In genomic region chr2:32142368-32142767, GRCm38 (mm10) we compare ENCODE assay signal across 24 mouse cellular contexts.
"Had no signal": no experiment of that assay in that cellular context is flagged by ENCODE, and none has a peak within 500 bp of the region (broad histone marks: within the 10 kb centered on the region; RNA-seq: fewer than 3 reads in every experiment).

No protein-coding gene starts in this region.

- H3K27ac ChIP-seq: heart, adult 2 months; heart, embryonic 13.5 days; heart, embryonic 15.5 days; hindbrain, embryonic 13.5 days; hindbrain, embryonic 15.5 days; hindbrain, postnatal 0 days; kidney, embryonic 15.5 days; kidney, postnatal 0 days had no signal

- H3K27me3 ChIP-seq: heart, embryonic 13.5 days; heart, embryonic 15.5 days; hindbrain, embryonic 13.5 days; hindbrain, embryonic 15.5 days; kidney, embryonic 15.5 days had no signal

- H3K4me3 ChIP-seq: heart, adult 2 months; heart, embryonic 13.5 days; heart, embryonic 15.5 days; hindbrain, embryonic 13.5 days; hindbrain, embryonic 15.5 days; kidney, embryonic 15.5 days had no signal

- DNase-seq: gastrocnemius, postnatal 14 days; gastrocnemius, postnatal 36 days; heart, adult 11 months; heart, adult 2 months; heart, postnatal 14 days; heart, postnatal 36 days; kidney, adult 11 months; kidney, adult 2 months; kidney, adult 9 months; kidney, postnatal 14 days; kidney, postnatal 36 days; layer of hippocampus, adult 9-11 months; layer of hippocampus, postnatal 36 days; liver had no signal

- H3K9ac ChIP-seq: heart, embryonic 13.5 days; heart, embryonic 15.5 days; hindbrain, embryonic 13.5 days; hindbrain, embryonic 15.5 days; kidney, embryonic 15.5 days had no signal

- H3K9me3 ChIP-seq: heart, embryonic 13.5 days; heart, embryonic 15.5 days; hindbrain, embryonic 13.5 days; hindbrain, embryonic 15.5 days; kidney, embryonic 15.5 days had no signal

- H3K4me2 ChIP-seq: heart, embryonic 11.5 days; heart, embryonic 13.5 days; heart, embryonic 15.5 days; hindbrain, embryonic 13.5 days; hindbrain, embryonic 15.5 days; kidney, embryonic 15.5 days; liver, embryonic 11.5 days had no signal

- H3K36me3 ChIP-seq: heart, embryonic 13.5 days; heart, embryonic 15.5 days; hindbrain, embryonic 13.5 days; hindbrain, embryonic 15.5 days; kidney, embryonic 15.5 days had no signal

- ATAC-seq: hindbrain, postnatal 0 days; intestine, embryonic 16.5 days had no signal
